Mouse (Mus musculus) heart, postnatal 0 days (tissue): ENCODE measurements around the gene Psmb7.

Experiments
- CTCF ChIP-seq: IDR thresholded peaks from 2 replicates; pipeline ENCODE4 v1.5.1; 2016; ENCODE audit warnings: antibody characterized with exemption, control low read depth, low read depth
- EP300 ChIP-seq: IDR thresholded peaks from 2 replicates; pipeline ENCODE4 v1.6.1; 2016; ENCODE audit warnings: antibody characterized with exemption, low read depth

DNA sequence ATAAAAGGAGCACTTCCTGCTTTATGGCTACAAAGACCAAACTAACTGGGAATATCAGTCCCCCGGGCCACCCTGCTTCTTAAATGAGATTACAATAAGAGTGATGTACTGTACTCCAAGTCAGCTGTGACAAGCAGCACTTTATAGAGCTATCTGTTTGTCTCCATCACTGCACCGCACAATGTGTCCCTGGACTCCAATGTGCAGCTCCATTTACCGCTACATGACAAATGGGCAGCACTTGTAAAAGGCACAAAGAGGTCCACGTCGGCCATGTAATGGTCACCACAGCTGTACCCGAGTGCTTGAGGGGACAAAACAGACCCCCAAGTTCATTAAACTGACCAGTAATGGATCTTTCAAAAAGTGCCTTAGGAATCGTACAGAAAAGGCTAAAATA lies 49.0 kb downstream of the Psmb7 start:
- TF ChIP-seq EP300 (no peak), CTCF (no peak)
